Mouse (Mus musculus): ENCODE data around the gene Aco2.
A peak's percentile ranks its signal among the peaks of the same experiment; 100 is the strongest.

DNA sequence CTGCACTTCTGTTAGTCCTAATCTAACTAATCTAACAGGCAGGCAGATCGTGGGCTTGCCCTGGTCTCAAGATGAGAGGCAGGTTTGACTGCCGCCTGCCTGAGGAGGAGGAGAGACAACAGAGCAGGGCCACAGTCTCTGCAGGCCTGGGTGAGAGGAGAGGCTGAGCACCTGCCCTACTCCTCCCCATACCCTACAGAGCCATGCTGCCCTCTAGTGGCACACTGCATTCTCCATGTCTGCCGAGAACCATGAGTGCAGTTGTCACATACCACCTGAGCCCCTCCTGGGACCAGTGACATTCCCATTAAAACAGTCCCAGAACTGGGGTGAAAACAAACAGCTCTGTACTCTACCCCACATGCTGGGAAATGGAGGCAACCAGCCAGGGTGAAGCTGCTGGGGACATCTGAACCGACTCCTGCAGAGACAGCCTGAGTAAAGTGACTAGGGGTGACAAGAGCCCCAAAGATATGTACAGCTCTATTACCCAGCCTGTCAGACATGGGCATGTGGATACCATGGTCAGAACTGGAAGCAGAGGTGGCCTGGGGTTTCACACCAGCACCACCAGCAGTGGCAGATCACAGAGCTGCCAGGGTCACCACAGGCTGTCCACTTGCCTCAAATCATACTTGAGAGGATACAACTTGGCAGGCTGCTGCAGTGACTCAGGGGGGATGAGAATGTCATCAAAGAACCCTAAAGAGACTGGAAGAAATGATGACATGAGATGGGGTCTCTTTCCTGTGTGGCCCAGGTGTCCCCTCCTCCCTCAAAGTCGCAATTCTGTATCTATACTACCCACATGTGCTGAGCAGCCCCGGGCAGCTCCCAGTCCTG is 45.7 kb downstream of the Aco2 start:
- TF ChIP-seq CTCF (IDR thresholded peaks at IDR 0.05; ENCODE audit: low read depth) (peak; percentile 98), EP300 (IDR thresholded peaks at IDR 0.05; ENCODE audit: low read depth) (no peak)

All from liver, postnatal 0 days (tissue).